Mouse (Mus musculus): ENCODE measurements at regions not wholly inside any gene's neighbourhood (a gene's known extent, or its start where the extent isn't known, plus 50 kb on each side); places are given as distances from the start of the nearest gene placed in this dataset.

DNA sequence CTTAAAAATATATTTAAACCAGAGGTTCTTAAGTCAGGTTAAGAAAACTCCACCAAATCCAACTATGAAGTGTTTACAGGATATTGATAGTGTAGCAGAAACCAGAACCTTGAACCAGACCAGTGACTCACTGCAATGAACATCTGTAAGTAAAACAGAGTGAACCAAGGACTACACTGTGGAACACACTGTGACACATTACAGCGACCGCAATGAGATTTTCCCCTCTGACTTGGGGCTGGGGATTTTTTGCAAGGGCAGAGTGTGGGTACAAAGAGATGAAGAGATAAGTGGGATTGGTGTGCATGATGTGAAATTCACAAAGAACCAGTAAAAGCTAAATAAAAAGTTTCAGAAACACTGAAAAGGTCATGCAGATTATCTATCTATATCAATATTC lies 73.0 kb upstream of the Nrn1 start:
- no peak overlapping the region for H3K27ac ChIP-seq (replicated peaks; ENCODE audit: insufficient read depth, low read depth, low read length)
- H3K9ac ChIP-seq (ENCODE audit: low read depth, low read length), result no peak overlapping the region
- H3K4me1 ChIP-seq (ENCODE audit: control insufficient read depth, insufficient read depth, low read length), result no peaks in the 10 kb centered on the region
- 89% methylated on average over 2 of the region's 2 CpGs for WGBS
- no peaks in the 10 kb centered on the region for H3K27me3 ChIP-seq (ENCODE audit: control insufficient read depth, insufficient read depth, low read length)
- H3K79me2 ChIP-seq (ENCODE audit: control insufficient read depth, insufficient read depth, low read length), result no peaks in the 10 kb centered on the region
- no peak for DNase-seq (ENCODE audit: extremely low read depth, low read depth, low spot score)
- no peak overlapping the region for H3K4me3 ChIP-seq (ENCODE audit: insufficient read depth, low read depth, low read length)
- TF ChIP-seq CTCF (IDR thresholded peaks at IDR 0.05; ENCODE audit: low read depth, low read length), result no peak
- no peaks in the 10 kb centered on the region for H3K36me3 ChIP-seq (ENCODE audit: control insufficient read depth, insufficient read depth, low read length)

DNA sequence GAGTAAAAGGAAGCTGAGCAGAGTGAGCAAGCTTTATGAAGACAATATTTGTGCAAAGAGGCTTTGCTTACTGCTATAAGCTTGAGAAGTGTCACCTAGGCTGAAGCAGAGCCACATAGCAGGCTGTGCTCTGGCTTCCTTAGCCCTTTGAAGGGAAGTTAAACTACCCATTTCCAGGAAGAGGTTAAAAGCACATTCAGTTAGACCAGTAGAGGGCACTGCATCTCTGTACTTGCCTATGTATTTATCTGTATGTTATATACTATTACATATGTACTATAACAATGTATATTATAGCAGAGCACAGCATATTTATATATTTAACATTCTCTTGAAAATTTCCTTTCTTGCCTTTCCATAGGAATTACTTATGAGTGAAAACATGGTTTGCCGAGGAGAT lies 54.4 kb upstream of the Nrn1 start:
- H3K9ac ChIP-seq (ENCODE audit: low read depth, low read length), result no peak overlapping the region
- TF ChIP-seq CTCF (IDR thresholded peaks at IDR 0.05; ENCODE audit: low read depth, low read length) (peak; percentile 24), POLR2A (IDR thresholded peaks at IDR 0.05; ENCODE audit: extremely low read depth, insufficient read depth, low read length) (no peak)
- no peaks in the 10 kb centered on the region for H3K27me3 ChIP-seq (ENCODE audit: control insufficient read depth, insufficient read depth, low read length)
- H3K4me3 ChIP-seq (ENCODE audit: insufficient read depth, low read depth, low read length), result no peak overlapping the region
- 94% methylated on average over 1 of the region's 1 CpGs for WGBS
- no peaks in the 10 kb centered on the region for H3K79me2 ChIP-seq (ENCODE audit: control insufficient read depth, insufficient read depth, low read length)
- no peak overlapping the region for H3K27ac ChIP-seq (replicated peaks; ENCODE audit: insufficient read depth, low read depth, low read length)
- H3K36me3 ChIP-seq (ENCODE audit: control insufficient read depth, insufficient read depth, low read length), result no peaks in the 10 kb centered on the region
- no peaks in the 10 kb centered on the region for H3K4me1 ChIP-seq (ENCODE audit: control insufficient read depth, insufficient read depth, low read length)
- peak; percentile 18 for DNase-seq (ENCODE audit: extremely low read depth, low read depth, low spot score)
